Mouse (Mus musculus): ENCODE data around the gene Dph7.

GRCm38 (mm10) chr2:24929119-24929518, 33.1 kb upstream of the Dph7 start:
- TF ChIP-seq GATA1 (IDR thresholded peaks at IDR 0.05; ENCODE audit: borderline replicate concordance, low read length), result no peak
- no peak for TF ChIP-seq FLI1 (IDR thresholded peaks at IDR 0.05; ENCODE audit: low read length)

All from megakaryocyte, embryonic 14.5 days (primary cell).